Mouse (Mus musculus) thymus, adult 2 months (tissue): ENCODE results near the gene Mrpl48. TPM values are rescaled to one million over a fixed set of nuclear protein-coding genes. Genes with fewer than 3 reads are reported as not detected.

ENCODE experiments used
- DNase-seq: peaks from one replicate; pipeline ENCODE4 v3.0.0; 2021
- H3K27ac ChIP-seq: fragments of 200-500 bp; 2 replicates; pipeline ENCODE4 v1.5.1; 2012; ENCODE audit warnings: low read length, control low read depth; ENCODE audit not compliant: control insufficient read depth, insufficient read depth
- H3K27me3 ChIP-seq: fragments of 200-500 bp; 2 replicates; pipeline ENCODE4 v1.6.1; 2012; ENCODE audit warnings: mild to moderate bottlenecking, low read length, moderate library complexity, mixed read lengths; ENCODE audit not compliant: control insufficient read depth, insufficient read depth
- H3K36me3 ChIP-seq: fragments of 200-500 bp; 2 replicates; pipeline ENCODE4 v1.6.1; 2012; ENCODE audit warnings: mild to moderate bottlenecking, low read length, moderate library complexity; ENCODE audit not compliant: control insufficient read depth, insufficient read depth
- H3K4me1 ChIP-seq: fragments of 200-500 bp; replicated peaks from 2 replicates; pipeline ENCODE4 v1.6.1; 2012; ENCODE audit warnings: low read length; ENCODE audit not compliant: control insufficient read depth, insufficient read depth
- H3K4me3 ChIP-seq: fragments of 200-500 bp; 2 replicates; pipeline ENCODE4 v1.5.1; 2012; ENCODE audit warnings: mild to moderate bottlenecking, low read length, control low read depth, moderate library complexity; ENCODE audit not compliant: control insufficient read depth, insufficient read depth
- CTCF ChIP-seq: fragments of 200-500 bp; IDR thresholded peaks from 2 replicates; pipeline ENCODE4 v1.5.1; 2012; ENCODE audit warnings: mild to moderate bottlenecking, control low read depth, low read length, moderate library complexity, borderline replicate concordance; ENCODE audit not compliant: control insufficient read depth, poor library complexity, insufficient read depth; ENCODE audit errors: extremely low read depth
- POLR2A ChIP-seq: fragments of 200-500 bp; IDR thresholded peaks from 2 replicates; pipeline ENCODE4 v1.6.1; 2012; ENCODE audit warnings: mild to moderate bottlenecking, low read length, control low read depth, moderate library complexity; ENCODE audit not compliant: control insufficient read depth, poor library complexity, insufficient read depth; ENCODE audit errors: extremely low read depth
- WGBS: fragments of 180-500 bp; shearing (Covaris S2); methylation state at CpG from one replicate; pipeline ENCODE4 v1.1.7; 2018; 5-methylcytosine and 5-hydroxymethylcytosine counted together
- polyA plus RNA-seq: library from polyadenylated mRNA; depleted of rRNA; stranded (reverse); fragments of >200 nt; gene quantifications from 2 replicates; pipeline ENCODE4 v1.2.3, GENCODE M21; 2012; rRNA removed

Mrpl48 gene
- polyA plus RNA-seq: 11.3 and 12.2 TPM in 2 replicates

- Histone ChIP-seq H3K4me1 (peaks cover 5% of the 10 kb centered on the region), H3K36me3 (no peaks in the 10 kb centered on the region), H3K27ac (no peak within 1 kb of the TSS), H3K27me3 (no peaks in the 10 kb centered on the region), H3K4me3 (peak within 1 kb of the TSS; percentile 77)
- WGBS: under 1% methylated on average over 43 of the region's 43 CpGs
- TF ChIP-seq POLR2A: no peak
- no peak for TF ChIP-seq CTCF
- no peak for DNase-seq
These were observed at the start of gene Mrpl48 for GRCm38 (mm10) chr7:100608130-100608741. Mrpl48 (minus strand) TSS chr7:100608301.

GRCm38 (mm10) chr7:100656739-100657138 lies 48.6 kb upstream of the Mrpl48 start:
- Histone ChIP-seq H3K36me3 (no peaks in the 10 kb centered on the region), H3K4me3 (no peak overlapping the region), H3K4me1 (peaks cover 6% of the 10 kb centered on the region; the same call in 1 of the 2 replicates), H3K27ac (no peak overlapping the region), H3K27me3 (no peaks in the 10 kb centered on the region)
- TF ChIP-seq CTCF (no peak), POLR2A (no peak)
- WGBS: 97% methylated on average over 5 of the region's 5 CpGs
- no peak for DNase-seq

DNA sequence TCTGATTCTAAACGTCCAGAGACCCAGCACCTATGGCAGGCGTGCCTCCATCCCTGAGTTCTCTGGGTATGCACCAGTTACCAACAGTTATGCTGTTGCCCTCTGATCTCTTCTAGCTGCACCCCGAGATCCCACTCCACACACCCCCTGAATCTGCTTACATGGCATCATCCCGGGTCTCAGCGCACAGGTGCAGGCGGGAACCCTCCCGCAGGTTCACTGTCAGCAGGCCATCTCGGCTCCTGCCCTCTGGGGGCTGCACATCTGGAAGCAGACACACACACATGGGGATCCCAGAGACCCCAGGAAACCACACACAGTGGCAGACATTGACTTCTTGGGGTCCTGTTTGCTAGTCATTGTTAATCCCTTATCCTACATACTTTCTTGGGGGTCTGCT lies 46.3 kb upstream of the Mrpl48 start:
- TF ChIP-seq CTCF: no peak
- no peak for TF ChIP-seq POLR2A
- H3K36me3 ChIP-seq: no peaks in the 10 kb centered on the region
- H3K4me1 ChIP-seq: peaks cover 12% of the 10 kb centered on the region; the same call in 1 of the 2 replicates
- no peak overlapping the region for H3K27ac ChIP-seq
- H3K27me3 ChIP-seq: no peaks in the 10 kb centered on the region
- WGBS: 92% methylated on average over 8 of the region's 8 CpGs
- DNase-seq: no peak
- no peak overlapping the region for H3K4me3 ChIP-seq

DNA sequence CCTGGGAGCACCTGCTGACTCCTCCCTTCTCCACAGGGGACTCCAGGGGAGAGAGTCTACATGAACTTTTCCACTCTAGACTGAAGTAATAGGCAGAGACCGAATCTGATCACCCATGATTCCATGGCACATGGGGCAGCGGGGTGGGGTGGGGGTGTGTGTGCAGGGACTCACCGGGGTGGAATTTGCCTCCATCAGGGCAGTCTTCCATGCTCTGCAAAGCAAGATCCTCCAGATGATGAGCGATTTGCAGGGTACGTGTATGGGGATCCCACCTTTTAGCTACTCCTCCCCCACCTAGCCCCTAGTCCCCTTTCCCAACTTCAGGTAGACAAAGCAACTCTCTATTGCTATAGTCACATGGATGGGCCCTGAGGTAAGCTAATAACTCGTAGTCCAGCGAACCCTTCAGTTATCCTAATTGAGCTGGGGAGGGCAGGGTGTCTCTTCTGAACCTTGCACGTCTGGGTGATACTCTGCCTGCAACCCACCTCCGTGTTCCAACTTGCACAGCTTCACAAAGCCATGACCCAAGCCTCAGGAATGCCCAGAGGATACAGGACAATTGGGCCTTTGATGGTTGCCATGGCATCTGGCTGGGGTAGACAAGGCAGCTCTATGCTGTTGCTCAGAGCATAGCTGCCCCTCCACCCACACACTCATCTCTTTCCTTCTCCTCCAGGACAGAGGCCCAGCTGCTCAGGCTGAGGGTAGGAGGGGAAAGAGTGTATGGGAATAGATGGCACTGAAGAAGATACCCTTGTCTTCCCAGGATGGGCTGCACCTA lies 45.6 kb upstream of the Mrpl48 start:
- WGBS: 94% methylated on average over 9 of the region's 9 CpGs
- Histone ChIP-seq H3K4me3 (no peak overlapping the region), H3K27ac (no peak overlapping the region), H3K36me3 (no peaks in the 10 kb centered on the region), H3K4me1 (peaks cover 12% of the 10 kb centered on the region; the same call in 1 of the 2 replicates), H3K27me3 (no peaks in the 10 kb centered on the region)
- no peak for DNase-seq
- TF ChIP-seq CTCF (no peak), POLR2A (no peak)

DNA sequence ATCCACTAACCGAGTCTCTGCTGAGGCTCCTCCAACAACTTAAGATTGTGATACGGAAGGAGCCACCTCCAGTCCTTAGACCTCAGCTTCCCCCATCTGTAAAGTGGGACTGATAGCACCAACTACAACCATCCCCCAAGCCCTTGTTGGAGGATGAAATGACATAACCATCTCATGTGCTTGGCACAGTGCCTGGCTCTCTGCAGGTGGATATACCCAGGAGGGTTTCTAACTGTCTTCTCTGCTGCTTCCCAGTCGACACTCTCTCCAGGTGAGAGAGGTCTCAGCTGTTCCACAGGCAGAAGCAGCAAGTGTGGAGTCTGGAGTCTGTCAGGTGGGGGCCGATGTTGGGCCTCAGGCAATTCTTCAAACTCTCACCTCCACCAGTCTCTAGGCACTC lies 42.9 kb upstream of the Mrpl48 start:
- 50% methylated on average over 4 of the region's 4 CpGs for whole genome bisulfite sequencing
- Histone ChIP-seq H3K27ac (no peak overlapping the region), H3K4me1 (peaks cover 10% of the 10 kb centered on the region; the same call in 1 of the 2 replicates), H3K36me3 (no peaks in the 10 kb centered on the region), H3K27me3 (no peaks in the 10 kb centered on the region), H3K4me3 (no peak overlapping the region)
- TF ChIP-seq CTCF (no peak), POLR2A (no peak)
- DNase-seq: no peak

GRCm38 (mm10) chr7:100650421-100650820 lies 42.3 kb upstream of the Mrpl48 start:
- Histone ChIP-seq H3K4me3 (no peak overlapping the region), H3K4me1 (peaks cover 6% of the 10 kb centered on the region; the same call in 1 of the 2 replicates), H3K36me3 (no peaks in the 10 kb centered on the region), H3K27me3 (no peaks in the 10 kb centered on the region), H3K27ac (no peak overlapping the region)
- TF ChIP-seq CTCF: no peak
- DNase-seq: no peak
- WGBS: 93% methylated on average over 6 of the region's 6 CpGs
